Mouse (Mus musculus) layer of hippocampus, adult 6 months (tissue): Measurements from ENCODE around the gene Gm10643. TPM values are rescaled to one million over a fixed set of nuclear protein-coding genes. Genes with fewer than 3 reads are reported as not detected.

Source experiments
- long read RNA-seq, 2 experiments: library from polyadenylated mRNA; unstranded; transcript quantifications; one replicate each; pipeline ENCODE4 v2.0.0; 2019 to 2020
- microRNA-seq: library from miRNA; unstranded; fragments of <30 nt; microRNA quantifications from one replicate; pipeline ENCODE4 v1.2.0, GENCODE M21; 2020
- polyA plus RNA-seq: library from polyadenylated mRNA; unstranded; fragments of <200 nt; fragmentation: Nextera tagmentation; gene quantifications from 2 replicates; pipeline ENCODE4 v1.2.3, GENCODE M21; 2021

Gm10643 gene
- polyA plus RNA-seq = 1.4 and 2.5 TPM in 2 replicates
- long read RNA-seq, experiment 1, partial matches to known transcripts = 0 of 1 reads
- long read RNA-seq, experiment 1, other reads (novel, unspliced or antisense) = 0 of 1 reads
- long read RNA-seq, experiment 2, partial matches to known transcripts = 0 of 1 reads
- long read RNA-seq, experiment 2, other reads (novel, unspliced or antisense) = 0 of 1 reads

GRCm38 (mm10) chr8:84065037-84065436 lies at the start of gene Gm10643:
Gene Gm10643 (minus strand): TSS chr8:84065137.

GRCm38 (mm10) chr8:84104697-84105609 lies 40.0 kb upstream of the Gm10643 start, which contains the start of gene Dcaf15:
Gene Dcaf15 (minus strand): TSS chr8:84104768.

GRCm38 (mm10) chr8:84066291-84066930 lies 1.5 kb upstream of the Gm10643 start, which contains the start of gene Rfx1:
Gene Rfx1 (plus strand): TSS chr8:84066834.

GRCm38 (mm10) chr8:84044900-84045299 lies 20.0 kb downstream of the Gm10643 start, which contains the start of gene Rln3:
Gene Rln3 (minus strand): TSS chr8:84045000.

GRCm38 (mm10) chr8:84042066-84042947 lies 22.6 kb downstream of the Gm10643 start, which contains the start of gene Il27ra:
Gene Il27ra (minus strand): TSS chr8:84042589.

GRCm38 (mm10) chr8:84021096-84021495 lies 43.8 kb downstream of the Gm10643 start, which contains the start of gene Palm3:
Gene Palm3 (plus strand): TSS chr8:84021471.

Small RNA genes within 50 kb of the gene (microRNA-seq; reads per million reads assigned to microRNA genes)
- not detected for gene Mir709

Other genes starting within 250 kb of the Gm10643 start
- gene Adgrl1, start 165.0 kb downstream of the Gm10643 start, polyA plus RNA-seq = 16.6 and 20.0 TPM in 2 replicates
- 0.57 and 0.84 TPM in 2 replicates for gene Gm10644, start 109.9 kb downstream of the Gm10643 start, polyA plus RNA-seq
- 0.98 and 1.1 TPM in 2 replicates for gene Asf1b, start 109.6 kb downstream of the Gm10643 start, polyA plus RNA-seq
- 81.4 and 111 TPM in 2 replicates for gene Prkaca, start 92.1 kb downstream of the Gm10643 start, polyA plus RNA-seq
- gene Samd1, start 67.5 kb downstream of the Gm10643 start, polyA plus RNA-seq = 1.2 and 1.9 TPM in 2 replicates
- gene 1700067K01Rik, start 63.6 kb downstream of the Gm10643 start, polyA plus RNA-seq = 0.19 and 0.21 TPM in 2 replicates
- 1.8 and 2.0 TPM in 2 replicates for gene 2210011C24Rik, start 53.0 kb downstream of the Gm10643 start, polyA plus RNA-seq
- 0.39 and 0.70 TPM in 2 replicates for gene Palm3, start 43.7 kb downstream of the Gm10643 start, polyA plus RNA-seq
- gene Il27ra, start 22.5 kb downstream of the Gm10643 start, polyA plus RNA-seq = 0.38 and 0.53 TPM in 2 replicates
- gene Rln3, start 20.1 kb downstream of the Gm10643 start, polyA plus RNA-seq = not detected in 2 replicates
- 1.4 and 1.6 TPM in 2 replicates for gene Rfx1, start 1.7 kb upstream of the Gm10643 start, polyA plus RNA-seq
- gene Dcaf15, start 39.6 kb upstream of the Gm10643 start, polyA plus RNA-seq = 1.8 and 2.8 TPM in 2 replicates
- 0.09 TPM in 1 of 2 replicates, not detected in the other for gene Podnl1, start 60.9 kb upstream of the Gm10643 start, polyA plus RNA-seq
- 9.7 and 12.2 TPM in 2 replicates for gene Cc2d1a, start 82.8 kb upstream of the Gm10643 start, polyA plus RNA-seq
- 1.2 and 1.5 TPM in 2 replicates for gene 4930432K21Rik, start 82.9 kb upstream of the Gm10643 start, polyA plus RNA-seq
- gene Nanos3, start 120.1 kb upstream of the Gm10643 start, polyA plus RNA-seq = 4.2 and 5.5 TPM in 2 replicates
- 2.5 and 2.9 TPM in 2 replicates for gene Zswim4, start 171.9 kb upstream of the Gm10643 start, polyA plus RNA-seq
- 438 and 480 TPM in 2 replicates for gene D8Ertd738e, start 184.6 kb upstream of the Gm10643 start, polyA plus RNA-seq
- gene Mri1, start 192.2 kb upstream of the Gm10643 start, polyA plus RNA-seq = 12.7 and 14.8 TPM in 2 replicates
- gene Ccdc130, start 205.2 kb upstream of the Gm10643 start, polyA plus RNA-seq = 21.8 and 23.0 TPM in 2 replicates